Mouse (Mus musculus): ENCODE measurements around the gene Irx1.

- TF ChIP-seq MAX (IDR thresholded peaks at IDR 0.05; ENCODE audit: low read length) (no peak), MAFK (IDR thresholded peaks at IDR 0.05; ENCODE audit: borderline replicate concordance, low read depth, low read length) (no peak), CTCF (IDR thresholded peaks at IDR 0.05 in 2 of 3, conservative IDR thresholded peaks at IDR 0.05 in 1 of 3; ENCODE audit: control insufficient read depth in 1 of 3, insufficient read depth in 1 of 3, low read depth in 2 of 3, low read length in 3 of 3, poor library complexity in 1 of 3, severe bottlenecking in 1 of 3) (no peak), POLR2A (IDR thresholded peaks at IDR 0.05; ENCODE audit: control insufficient read depth in 1 of 2, insufficient read depth in 1 of 2, low read depth in 1 of 2, low read length in 2 of 2, poor library complexity in 1 of 2) (no peak), ZNF384 (IDR thresholded peaks at IDR 0.05; ENCODE audit: low read depth, low read length) (no peak), CHD1 (IDR thresholded peaks at IDR 0.05; ENCODE audit: low read depth, low read length) (no peak), ELF1 (IDR thresholded peaks at IDR 0.05; ENCODE audit: low read depth, low read length) (no peak), EP300 (IDR thresholded peaks at IDR 0.05; ENCODE audit: low read depth in 1 of 2, low read length in 2 of 2) (no peak), MAZ (IDR thresholded peaks at IDR 0.05; ENCODE audit: low read depth, low read length) (no peak), RAD21 (IDR thresholded peaks at IDR 0.05; ENCODE audit: low read depth, low read length) (no peak), USF1 (IDR thresholded peaks at IDR 0.05; ENCODE audit: low read depth, low read length) (no peak), TCF12 (IDR thresholded peaks at IDR 0.05; ENCODE audit: low read depth, low read length) (no peak), GABPA (IDR thresholded peaks at IDR 0.05; ENCODE audit: low read depth, low read length) (no peak)
Measured at GRCm38 (mm10) chr13:71963356-71964351, at the start of gene Irx1.
